Mouse (Mus musculus) spleen, postnatal 4 days (tissue): ENCODE results near the gene Psg20.
"Not testable (repeated sequence)": the region's sequence is repeated elsewhere in the genome, so short reads cannot be mapped to it uniquely, and the experiment has no call there.

Experiments used
- DNase-seq, 2 experiments: peaks; one replicate each; pipeline ENCODE4 v3.0.0; 2022; ENCODE audit warnings: low spot score in 2 of 2

The Psg20 gene

DNA sequence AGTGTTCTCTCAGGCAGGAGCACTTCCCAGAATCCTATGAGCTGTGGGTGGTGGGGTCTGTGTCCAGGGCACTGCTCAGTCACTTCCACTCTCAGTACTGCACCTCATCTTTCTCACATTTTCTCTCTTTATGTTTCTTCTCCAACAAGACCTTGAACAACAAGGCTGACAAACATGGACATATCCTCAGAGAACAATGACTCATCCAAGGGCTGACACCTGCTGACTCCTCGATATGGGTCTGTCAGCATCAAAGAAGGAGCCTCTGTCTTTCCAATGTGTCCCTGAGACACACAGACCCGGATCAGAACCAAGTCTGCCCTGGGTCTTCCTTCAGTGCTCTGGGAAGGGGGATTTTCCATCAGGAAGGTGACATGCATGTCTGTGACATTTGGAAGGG lies at the start of gene Psg20:
TSS of gene Psg20 (minus strand) at position 101 of the 400 bp plus-strand sequence.
- DNase-seq = no peak

DNA sequence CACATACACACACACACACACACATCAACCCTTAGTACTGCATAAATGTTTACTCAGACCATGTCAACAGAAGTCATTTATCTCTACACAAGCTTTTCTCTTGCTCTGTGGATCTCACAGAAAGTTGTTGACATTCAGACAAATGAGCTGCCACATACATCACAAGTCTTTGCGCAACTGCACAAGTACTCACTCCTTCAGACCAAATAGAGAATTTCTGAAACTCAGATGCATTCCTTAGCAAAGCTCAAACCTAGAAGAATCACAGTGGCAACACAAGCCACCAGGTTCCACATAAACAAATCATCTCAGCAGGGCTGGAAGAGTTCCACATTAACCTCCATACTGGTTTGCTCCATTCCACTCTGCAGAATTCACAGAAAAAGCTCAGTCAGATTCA lies 48.5 kb upstream of the Psg20 start:
- DNase-seq = no peak

DNA sequence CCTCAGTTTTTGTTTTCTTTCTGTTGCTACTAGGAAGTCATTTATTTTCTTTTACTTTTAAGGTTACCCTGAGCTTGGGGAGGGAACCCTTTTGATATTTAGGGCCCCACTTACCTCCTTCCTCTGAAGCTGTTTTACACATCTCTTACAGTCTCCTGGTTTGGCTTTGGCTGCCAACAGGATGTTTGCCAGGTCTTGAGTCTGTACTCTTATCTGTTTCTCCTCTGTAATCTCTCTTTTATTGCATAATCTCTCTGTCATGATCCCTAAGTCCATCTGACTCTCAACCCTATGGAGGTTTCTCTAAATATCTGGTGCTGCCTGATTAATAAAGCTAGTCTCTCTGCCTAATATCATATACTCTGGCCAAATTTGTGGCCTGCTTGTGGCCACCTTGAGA lies 47.1 kb upstream of the Psg20 start:
- DNase-seq = peak in 1 of 2 experiments; percentile 1

DNA sequence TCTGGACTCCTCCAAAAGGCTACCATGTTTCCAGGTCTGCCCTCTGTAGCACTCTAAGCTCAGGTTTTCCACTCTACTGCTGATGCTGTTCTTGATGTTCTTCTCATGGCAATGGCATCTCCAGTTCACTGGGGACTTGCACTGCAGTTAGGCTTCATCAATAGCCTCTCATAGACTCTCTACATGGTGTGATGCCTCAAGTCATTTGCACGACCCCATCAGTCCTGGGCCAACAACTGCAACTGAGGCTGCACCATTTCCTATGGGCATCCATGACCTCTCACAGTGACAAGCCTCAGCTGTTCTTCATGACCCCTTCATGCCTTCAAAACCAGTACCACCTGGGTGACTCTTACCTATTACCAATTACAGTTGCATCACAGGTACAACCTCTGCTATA lies 42.4 kb upstream of the Psg20 start:
- DNase-seq = no peak

DNA sequence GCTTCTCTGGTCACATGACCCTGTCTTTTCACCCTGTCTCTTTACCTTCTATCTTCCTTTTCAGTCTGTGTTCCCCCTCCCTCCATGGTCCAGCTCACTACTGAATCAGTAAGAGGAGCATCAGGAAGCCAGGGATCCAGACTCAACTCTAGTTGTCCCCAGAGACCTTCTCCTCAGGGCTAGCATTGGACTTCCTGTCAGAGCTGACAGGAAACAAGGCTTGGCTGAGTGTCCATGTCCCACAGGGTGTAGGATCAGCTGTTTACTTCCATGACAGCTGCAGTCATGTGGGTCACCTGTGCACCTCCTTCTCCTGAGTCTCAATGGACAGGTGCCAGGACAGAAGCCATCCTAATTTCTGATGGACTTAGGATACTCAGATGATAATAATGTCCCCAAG lies 39.9 kb upstream of the Psg20 start:
- not testable (repeated sequence) for DNase-seq

DNA sequence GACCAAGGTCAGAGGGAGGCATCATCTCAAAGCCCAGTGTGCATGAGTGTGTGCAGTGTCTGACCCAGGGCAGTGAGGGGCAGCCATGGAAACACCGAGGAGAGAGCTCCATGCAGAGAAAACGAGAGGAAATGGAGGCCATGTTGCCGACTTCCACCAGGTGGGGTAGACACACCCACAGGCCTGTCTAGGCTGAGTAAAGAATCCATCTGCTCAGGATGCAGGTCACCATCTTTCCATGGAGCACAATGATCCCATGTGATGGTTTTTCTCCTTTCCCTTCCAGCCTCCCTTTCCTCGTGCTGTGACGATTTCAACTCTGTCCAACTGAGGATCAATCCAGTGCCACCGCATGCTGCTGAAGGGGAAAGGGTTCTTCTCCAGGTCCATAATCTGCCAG lies 38.0 kb upstream of the Psg20 start:
- no peak for DNase-seq

DNA sequence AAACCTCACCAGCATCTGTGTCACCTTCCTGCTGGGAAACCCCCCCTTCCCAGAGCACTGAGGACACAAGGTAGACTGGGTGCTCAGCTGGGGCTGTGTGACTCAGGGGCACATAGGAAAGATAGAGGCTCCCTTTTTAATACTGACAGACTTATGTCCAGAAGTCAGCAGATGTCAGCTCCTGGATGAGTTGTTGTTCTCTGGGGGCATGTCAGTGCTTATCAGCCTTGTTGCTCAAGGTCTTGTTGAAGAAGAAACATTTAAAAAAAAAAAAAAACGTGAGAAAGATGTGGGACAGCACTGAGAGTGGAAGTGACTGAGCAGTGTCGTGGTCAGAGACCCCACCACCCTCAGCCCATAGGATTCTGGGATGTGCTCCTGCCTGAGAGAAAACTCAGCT lies 31.8 kb upstream of the Psg20 start, which contains the start of gene Psg22:
TSS of gene Psg22 (plus strand) at position 301 of the 400 bp plus-strand sequence.
- no peak for DNase-seq

DNA sequence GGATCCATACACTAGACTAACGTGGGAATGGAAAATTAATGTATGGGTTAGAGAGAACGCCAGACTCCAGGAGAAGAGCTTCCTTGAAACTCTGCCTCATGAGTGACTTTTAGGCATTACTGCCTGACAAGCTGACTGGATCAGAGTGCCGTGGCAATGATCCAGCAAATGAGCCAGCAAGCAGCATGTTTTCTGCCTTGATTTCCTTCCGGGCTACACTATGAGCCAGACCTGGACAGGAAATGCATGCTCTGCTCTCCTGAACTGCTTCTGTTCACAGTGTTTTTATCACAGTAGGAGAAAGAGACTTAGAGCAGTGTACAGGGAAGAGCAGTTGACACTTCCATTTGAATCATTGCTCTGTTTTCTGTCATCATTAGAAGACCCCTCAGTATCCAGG lies 29.6 kb upstream of the Psg20 start:
- peak in 1 of 2 experiments; percentile 26 for DNase-seq

DNA sequence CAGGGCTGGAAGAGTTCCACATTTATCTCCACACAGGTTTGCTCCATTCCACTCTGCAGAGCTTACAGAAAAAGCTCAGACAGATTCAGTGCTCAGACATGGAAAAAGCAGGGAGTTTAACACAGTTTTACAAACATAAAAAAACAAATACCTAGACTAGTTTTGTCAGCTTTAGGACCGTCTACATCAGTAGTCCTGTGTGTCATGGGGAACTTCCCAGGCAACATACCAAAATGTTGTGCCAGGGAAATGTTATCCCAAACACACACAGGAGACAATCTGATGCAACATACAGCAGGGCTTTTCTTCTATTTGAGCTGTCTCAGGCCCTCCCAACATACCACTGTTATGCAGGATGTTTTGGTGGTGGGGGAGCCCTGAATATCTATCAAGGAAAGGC lies 24.9 kb upstream of the Psg20 start:
- DNase-seq = peak in 1 of 2 experiments; percentile 6

DNA sequence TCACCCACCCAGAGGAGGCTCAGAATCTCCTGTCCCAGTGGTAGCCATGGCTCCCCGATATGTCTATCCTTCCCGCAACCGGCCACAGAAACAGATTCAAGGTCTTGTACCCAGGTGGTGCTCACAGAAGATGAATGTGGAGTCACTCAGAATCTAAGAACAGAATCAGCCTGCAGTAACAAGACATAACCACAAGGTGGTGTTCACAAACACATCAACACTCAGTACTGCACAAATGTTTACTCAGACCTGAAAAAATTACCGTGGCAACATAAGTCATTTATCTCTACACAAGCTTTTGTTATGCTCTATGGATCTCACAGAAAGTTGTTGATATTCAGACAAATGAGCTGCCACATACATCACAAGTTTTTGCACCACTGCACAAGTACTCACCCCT lies 24.3 kb upstream of the Psg20 start:
- DNase-seq = peak in 1 of 2 experiments; percentile 50

DNA sequence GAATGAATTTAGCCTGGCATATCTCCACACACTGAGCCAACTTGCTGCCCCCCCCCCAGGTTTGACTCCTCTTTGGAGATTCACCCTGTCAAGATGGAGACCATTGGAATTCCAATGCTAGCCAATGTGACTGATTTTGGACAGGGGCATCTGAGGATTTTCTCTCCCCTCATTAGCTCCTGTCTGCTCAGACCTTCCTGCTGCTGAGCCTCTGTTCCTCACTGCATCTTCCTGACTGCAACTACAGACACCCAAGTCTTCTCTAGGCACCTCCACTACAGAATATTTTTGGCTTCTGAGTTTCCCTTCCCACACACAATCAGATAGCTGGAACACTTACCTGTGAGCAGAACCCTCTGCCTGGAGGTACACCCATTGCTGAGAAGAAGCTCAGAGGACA lies 399 bp downstream of the Psg20 start:
- no peak for DNase-seq

DNA sequence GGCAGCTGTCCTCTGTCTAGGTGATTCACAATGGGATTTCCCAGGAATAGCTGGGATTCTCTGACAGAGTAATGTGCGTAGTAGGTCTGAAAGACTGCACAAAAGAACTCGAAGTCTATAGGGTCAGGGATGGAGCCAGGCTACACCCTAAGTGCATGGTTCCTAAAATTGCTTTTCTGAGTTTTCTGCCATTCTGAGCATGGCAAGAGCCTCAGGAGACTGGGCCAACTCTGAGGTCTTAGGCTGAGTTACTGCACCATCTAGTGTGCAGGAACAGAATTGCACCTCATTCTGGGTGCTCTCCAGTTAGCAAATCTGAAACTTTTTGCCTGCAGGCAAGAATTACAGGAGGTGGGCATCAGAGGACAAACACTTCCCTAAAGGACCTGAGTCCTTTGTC lies 6.2 kb downstream of the Psg20 start:
- no peak for DNase-seq

DNA sequence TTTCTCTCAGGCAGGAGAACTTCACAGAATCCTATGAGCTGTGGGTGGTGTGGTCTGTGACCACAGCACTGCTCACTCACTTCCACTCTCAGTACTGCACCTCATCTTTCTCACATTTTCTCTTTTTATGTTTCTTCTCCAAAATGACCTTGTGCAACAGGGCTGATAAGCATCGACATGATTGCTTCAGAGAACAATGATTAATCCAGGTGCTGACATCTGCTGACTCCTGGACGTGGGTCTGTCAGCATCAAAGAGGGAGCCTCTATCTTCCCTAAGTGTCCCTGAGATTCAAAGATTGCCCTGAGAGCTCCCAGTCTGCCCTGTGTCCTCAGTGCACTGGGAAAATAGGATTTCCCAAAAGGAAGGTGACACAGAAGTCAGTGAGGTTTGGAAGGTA lies 29.4 kb downstream of the Psg20 start, which contains the start of gene Psg21:
TSS of gene Psg21 (minus strand) at position 101 of the 400 bp plus-strand sequence.
- not testable (repeated sequence) for DNase-seq

DNA sequence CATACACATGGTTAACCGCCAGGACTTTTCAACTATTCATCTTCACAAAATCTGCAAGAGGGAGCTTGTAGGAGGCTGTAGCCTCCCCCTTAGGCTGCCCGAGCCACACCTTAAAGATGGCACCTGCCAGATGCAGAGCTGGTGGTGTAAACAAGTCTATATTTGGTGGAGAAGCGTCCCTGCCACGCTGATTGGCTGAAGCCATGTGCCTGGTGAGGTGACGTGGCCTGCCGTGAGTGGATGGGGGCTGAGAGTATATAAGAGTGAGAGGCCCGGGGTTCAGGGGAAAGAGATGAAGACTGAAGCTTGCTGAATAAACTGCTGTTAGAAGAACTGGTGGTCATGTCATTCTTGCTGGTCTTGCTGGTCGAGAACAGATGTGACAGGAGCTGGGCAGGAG lies 59.1 kb downstream of the Psg20 start:
- DNase-seq = not testable (repeated sequence)
